Mouse (Mus musculus) naive thymus-derived CD4-positive, alpha-beta T cell, adult 2 months (primary cell): Measurements from ENCODE around the gene Olfr854.

Experiments
- DNase-seq: peaks from one replicate; pipeline ENCODE4 v3.0.0-alpha.2; 2011; ENCODE audit warnings: low read depth

The Olfr854 gene

GRCm38 (mm10) chr9:19567282-19567681 is at the start of gene Olfr854:
TSS of gene Olfr854 (minus strand) at chr9:19567382.
- DNase-seq: no peak

GRCm38 (mm10) chr9:19582317-19582716 is 15.1 kb upstream of the Olfr854 start, which contains the start of gene Olfr855:
TSS of gene Olfr855 (plus strand) at chr9:19582617.
- DNase-seq: no peak

GRCm38 (mm10) chr9:19540976-19541375 is 26.2 kb downstream of the Olfr854 start, which contains the start of gene Olfr853:
TSS of gene Olfr853 (minus strand) at chr9:19541076.
- no peak for DNase-seq
